Mouse (Mus musculus) adrenal gland, postnatal 25 days (tissue): ENCODE data around the gene Rfx4. TPM values are rescaled to one million over a fixed set of nuclear protein-coding genes. Genes with fewer than 3 reads are reported as not detected.

Source experiments
- DNase-seq: peaks from one replicate; pipeline ENCODE4 v3.0.0; 2021; ENCODE audit warnings: mixed read lengths
- total RNA-seq: library from RNA; stranded (reverse); gene quantifications from 2 replicates; pipeline ENCODE4 v1.2.3, GENCODE M21; 2021

Rfx4 gene
- total RNA-seq, 1 experiment from 2014 or later: not detected

GRCm38 (mm10) chr10:84913148-84913547 lies 157.3 kb downstream of the Rfx4 start:
- no peak for DNase-seq

- no peak for DNase-seq
Measured at GRCm38 (mm10) chr10:84915476-84915875, 159.6 kb downstream of the Rfx4 start.

GRCm38 (mm10) chr10:84916810-84917730 lies 161.2 kb downstream of the Rfx4 start, which contains the start of gene Ric8b:
Gene Ric8b (plus strand): TSS chr10:84917616.
- peak; percentile 97 for DNase-seq

- peak; percentile 49 for DNase-seq
Measured at GRCm38 (mm10) chr10:84917731-84918095, 161.9 kb downstream of the Rfx4 start.

GRCm38 (mm10) chr10:84926336-84926735 lies 170.5 kb downstream of the Rfx4 start:
- DNase-seq: no peak

GRCm38 (mm10) chr10:84926885-84927284 lies 171.0 kb downstream of the Rfx4 start:
- no peak for DNase-seq

- no peak for DNase-seq
Measured at GRCm38 (mm10) chr10:84928465-84928864, 172.6 kb downstream of the Rfx4 start.

- no peak for DNase-seq
Measured at GRCm38 (mm10) chr10:84935553-84936209, 179.8 kb downstream of the Rfx4 start.

GRCm38 (mm10) chr10:84936832-84937515 lies 181.1 kb downstream of the Rfx4 start:
- DNase-seq: no peak

- no peak for DNase-seq
Measured at GRCm38 (mm10) chr10:84938094-84938820, 182.4 kb downstream of the Rfx4 start.

GRCm38 (mm10) chr10:84938886-84939285 lies 183.0 kb downstream of the Rfx4 start:
- DNase-seq: no peak

- no peak for DNase-seq
Measured at GRCm38 (mm10) chr10:84940356-84940755, 184.5 kb downstream of the Rfx4 start.

GRCm38 (mm10) chr10:84945692-84946091 lies 189.8 kb downstream of the Rfx4 start:
- DNase-seq: no peak

GRCm38 (mm10) chr10:84948970-84949683 lies 193.3 kb downstream of the Rfx4 start:
- no peak for DNase-seq

- DNase-seq: no peak
Measured at GRCm38 (mm10) chr10:84949684-84950010, 193.8 kb downstream of the Rfx4 start.

- DNase-seq: no peak
Measured at GRCm38 (mm10) chr10:84950384-84950783, 194.5 kb downstream of the Rfx4 start.

GRCm38 (mm10) chr10:84954236-84954635 lies 198.4 kb downstream of the Rfx4 start:
- DNase-seq: no peak
